ENCODE assay signal across 8 mouse cellular contexts in the genomic region with DNA sequence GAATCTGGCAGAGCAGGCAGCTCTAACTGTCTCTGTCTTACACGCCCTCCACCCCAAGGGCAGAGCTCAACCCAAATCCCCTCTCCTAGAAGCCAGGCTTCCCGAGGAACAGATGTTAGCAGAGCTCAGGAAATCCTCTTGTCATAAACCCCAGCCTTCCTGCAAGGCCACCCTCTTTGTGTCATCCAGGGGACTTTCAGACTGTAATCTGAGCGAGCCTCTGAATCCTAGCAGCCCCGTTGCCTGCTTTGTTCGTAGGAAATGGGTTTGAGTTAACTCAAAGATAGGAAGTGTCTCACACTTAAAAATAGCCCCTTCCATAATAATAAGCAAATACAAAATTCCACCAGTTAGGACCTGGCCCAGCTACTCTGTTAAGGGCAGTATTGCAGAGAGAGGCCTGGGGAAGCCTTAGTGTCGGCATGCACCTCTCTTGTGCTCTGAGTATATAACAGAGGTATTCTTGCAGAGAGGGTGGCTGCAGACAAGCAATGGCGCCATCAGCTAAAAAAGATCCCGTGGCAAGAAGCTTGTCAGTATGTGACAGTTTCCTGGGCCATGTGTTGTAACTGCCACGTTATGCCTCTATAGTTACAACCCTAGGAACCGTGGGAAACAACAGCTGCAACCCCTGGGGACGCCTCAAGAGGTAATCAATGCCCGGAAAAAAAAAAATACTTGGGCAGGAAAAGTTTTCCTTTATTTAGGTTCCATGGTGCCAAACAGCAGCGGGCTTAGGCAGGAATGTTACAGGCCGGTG. TPM values are rescaled to one million over a fixed set of nuclear protein-coding genes. Genes with fewer than 3 reads are reported as not detected.
DNase-seq lines count a peak whose midpoint lies in the region; ATAC-seq lines count a peak whose summit lies in the region.

No protein-coding gene starts in this region.

- H3K4me1 ChIP-seq in neural tube, embryonic 12.5 days: peaks cover 12% of the 10 kb centered on the region
- H3K4me1 ChIP-seq in heart, embryonic 14.5 days (ENCODE audit: control insufficient read depth in 2 of 2, insufficient read depth in 2 of 2, low read length in 2 of 2): peaks cover 18% of the 10 kb centered on the region in 2 experiments
- H3K4me1 ChIP-seq in liver, embryonic 11.5 days (replicated peaks; ENCODE audit: control insufficient read depth, insufficient read depth, low read length): peaks cover 17% of the 10 kb centered on the region
- peaks cover 20% of the 10 kb centered on the region; the same call in 1 of the 2 replicates for H3K4me1 ChIP-seq in stomach, embryonic 16.5 days (ENCODE audit: control insufficient read depth, insufficient read depth, low read length)

- no peaks in the 10 kb centered on the region for H3K36me3 ChIP-seq in neural tube, embryonic 12.5 days
- H3K36me3 ChIP-seq in heart, embryonic 14.5 days (ENCODE audit: control insufficient read depth, insufficient read depth, low read length): no peaks in the 10 kb centered on the region
- no peaks in the 10 kb centered on the region for H3K36me3 ChIP-seq in liver, embryonic 11.5 days (ENCODE audit: control insufficient read depth, insufficient read depth, low read length)
- H3K36me3 ChIP-seq in stomach, embryonic 16.5 days (ENCODE audit: control insufficient read depth, insufficient read depth, low read length): no peaks in the 10 kb centered on the region

- no peaks in the 10 kb centered on the region for H3K9me3 ChIP-seq in neural tube, embryonic 12.5 days
- no peaks in the 10 kb centered on the region for H3K9me3 ChIP-seq in heart, embryonic 14.5 days (ENCODE audit: control insufficient read depth, low read length)
- no peaks in the 10 kb centered on the region for H3K9me3 ChIP-seq in liver, embryonic 11.5 days (ENCODE audit: control insufficient read depth, low read length)
- no peaks in the 10 kb centered on the region for H3K9me3 ChIP-seq in stomach, embryonic 16.5 days (replicated peaks; ENCODE audit: control insufficient read depth, low read length)

- no peak overlapping the region for H3K4me2 ChIP-seq in neural tube, embryonic 12.5 days (replicated peaks)
- peak overlapping the region; percentile 11; the same call in 1 of the 2 replicates for H3K4me2 ChIP-seq in heart, embryonic 14.5 days (ENCODE audit: low read length)
- H3K4me2 ChIP-seq in liver, embryonic 11.5 days: peak overlapping the region; percentile 8; the same call in 1 of the 2 replicates
- 0 out of 2 replicates have a peak overlapping the region, but pooled peaks have one; percentile 9 for H3K4me2 ChIP-seq in stomach, embryonic 16.5 days (ENCODE audit: low read depth, low read length)

- H3K9ac ChIP-seq in neural tube, embryonic 12.5 days: 0 out of 2 replicates have a peak overlapping the region, but pooled peaks have one; percentile 1
- H3K9ac ChIP-seq in heart, embryonic 14.5 days (ENCODE audit: low read length): peak overlapping the region; percentile 25; the same call in 1 of the 2 replicates
- H3K9ac ChIP-seq in liver, embryonic 11.5 days (ENCODE audit: low read depth, low read length): no peak overlapping the region
- peak overlapping the region; percentile 52 for H3K9ac ChIP-seq in stomach, embryonic 16.5 days (ENCODE audit: low read length)

- H3K4me3 ChIP-seq in neural tube, embryonic 12.5 days: no peak overlapping the region
- no peak overlapping the region for H3K4me3 ChIP-seq in heart, embryonic 14.5 days (ENCODE audit: control insufficient read depth in 1 of 2, insufficient read depth in 1 of 2, low read depth in 1 of 2, low read length in 2 of 2)
- H3K4me3 ChIP-seq in liver, embryonic 11.5 days (ENCODE audit: low read depth, low read length): no peak overlapping the region
- H3K4me3 ChIP-seq in stomach, embryonic 16.5 days (replicated peaks; ENCODE audit: low read length): no peak overlapping the region

- no peak for DNase-seq in neural tube, embryonic 10.5 days (ENCODE audit: extremely low spot score, low spot score)
- no peak for DNase-seq in liver, embryonic 11.5 days (ENCODE audit: low spot score)
- DNase-seq in frontal cortex, postnatal 36 days (ENCODE audit: low spot score in 2 of 2): no peak
- no peak for DNase-seq in ovary, postnatal 10 days (ENCODE audit: low spot score)
- no peak for DNase-seq in frontal cortex, adult 2 months (ENCODE audit: extremely low spot score in 1 of 2, low spot score in 1 of 2)

- no peaks in the 10 kb centered on the region for H3K27me3 ChIP-seq in neural tube, embryonic 12.5 days (replicated peaks)
- no peaks in the 10 kb centered on the region for H3K27me3 ChIP-seq in heart, embryonic 14.5 days (ENCODE audit: control insufficient read depth, insufficient read depth, low read length)
- no peaks in the 10 kb centered on the region for H3K27me3 ChIP-seq in liver, embryonic 11.5 days (replicated peaks; ENCODE audit: control insufficient read depth, insufficient read depth, low read length)
- H3K27me3 ChIP-seq in stomach, embryonic 16.5 days (ENCODE audit: control insufficient read depth, insufficient read depth, low read length): no peaks in the 10 kb centered on the region

- ATAC-seq in neural tube, embryonic 12.5 days (ENCODE audit: low FRiP score, low read depth): no peak
- no peak; the same call in 1 of the 2 replicates for ATAC-seq in heart, embryonic 14.5 days (ENCODE audit: insufficient number of reproducible peaks, insufficient read depth, low FRiP score, low read depth)
- no peak; the same call in 1 of the 2 replicates for ATAC-seq in liver, embryonic 11.5 days (replicated peaks; ENCODE audit: low FRiP score)
- ATAC-seq in stomach, embryonic 16.5 days (ENCODE audit: insufficient read depth, low FRiP score): peak; percentile 53

- WGBS in neural tube, embryonic 12.5 days: 24% methylated on average over 14 of the region's 14 CpGs
- WGBS in heart, embryonic 14.5 days: 14% methylated on average over 14 of the region's 14 CpGs
- WGBS in liver, embryonic 11.5 days: 25% methylated on average over 14 of the region's 14 CpGs
- WGBS in stomach, embryonic 16.5 days: 20% methylated on average over 14 of the region's 14 CpGs

- H3K27ac ChIP-seq in neural tube, embryonic 12.5 days: no peak overlapping the region
- H3K27ac ChIP-seq in heart, embryonic 14.5 days (replicated peaks in 1 of 2; ENCODE audit: control insufficient read depth in 1 of 2, insufficient read depth in 1 of 2, low read depth in 2 of 2, low read length in 2 of 2): peak overlapping the region; percentile 75 to 87
- H3K27ac ChIP-seq in liver, embryonic 11.5 days (ENCODE audit: low read depth, low read length): peak overlapping the region; percentile 84
- peak overlapping the region; percentile 86 for H3K27ac ChIP-seq in stomach, embryonic 16.5 days (ENCODE audit: low read length)

RNA-seq across cellular contexts. Expression of a gene that starts 17.1 kb away (rescaled TPM):
- polyA plus RNA-seq in neural tube, embryonic 12.5 days (2016; fragmentation: Nextera tagmentation; extraction: Ambion mirVana): 2.6 and 3.6 TPM in 2 replicates
- polyA plus RNA-seq in heart, embryonic 14.5 days (2014; fragmentation: Nextera tagmentation; extraction: Ambion mirVana): 1.4 TPM in 1 of 2 replicates, not detected in the other
- not detected in 2 replicates for polyA plus RNA-seq in liver, embryonic 11.5 days (2014; fragmentation: Nextera tagmentation; extraction: Ambion mirVana)
- 1.6 and 2.2 TPM in 2 replicates for polyA plus RNA-seq in stomach, embryonic 16.5 days (2015; fragmentation: Nextera tagmentation; extraction: Ambion mirVana)
- not detected in 2 replicates for polyA plus RNA-seq in frontal cortex, adult 2 months (2012; rRNA removed)

RNA-seq across cellular contexts. Expression of a gene that starts 48.8 kb away (rescaled TPM):
- 35.7 and 36.6 TPM in 2 replicates for polyA plus RNA-seq in neural tube, embryonic 12.5 days (2016; fragmentation: Nextera tagmentation; extraction: Ambion mirVana)
- 12.3 and 15.6 TPM in 2 replicates for polyA plus RNA-seq in heart, embryonic 14.5 days (2014; fragmentation: Nextera tagmentation; extraction: Ambion mirVana)
- polyA plus RNA-seq in liver, embryonic 11.5 days (2014; fragmentation: Nextera tagmentation; extraction: Ambion mirVana): 18.9 and 19.5 TPM in 2 replicates
- polyA plus RNA-seq in stomach, embryonic 16.5 days (2015; fragmentation: Nextera tagmentation; extraction: Ambion mirVana): 10.5 and 11.0 TPM in 2 replicates
- 38.1 and 38.2 TPM in 2 replicates for polyA plus RNA-seq in frontal cortex, adult 2 months (2012; rRNA removed)
